9 mouse cellular contexts compared by ENCODE assay signal in the genomic region with DNA sequence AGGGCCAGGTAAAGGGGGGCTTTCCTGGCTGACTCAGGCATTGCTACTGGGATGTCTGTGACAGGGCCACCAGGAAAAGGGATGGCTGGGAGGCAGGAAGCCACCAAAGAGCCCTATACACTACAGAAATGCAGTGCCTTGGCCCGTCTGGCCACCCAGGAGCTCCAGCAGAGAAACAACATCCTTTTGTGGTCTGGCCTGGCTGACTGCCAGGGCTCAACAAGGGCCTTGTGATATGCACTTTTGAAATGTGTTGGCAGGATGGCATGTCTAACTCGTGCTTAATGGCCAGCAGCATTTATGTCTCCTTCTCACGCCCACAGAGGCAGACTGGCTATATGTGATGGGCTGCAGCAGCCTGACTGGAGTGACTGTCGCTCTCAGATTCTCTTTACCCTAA.
DNase-seq lines count a peak whose midpoint lies in the region; ATAC-seq and TF ChIP-seq lines count a peak whose summit lies in the region.
"Had no signal": no experiment of that assay in that cellular context is flagged by ENCODE, and none has a peak within 500 bp of the region (broad histone marks: within the 10 kb centered on the region; RNA-seq: fewer than 3 reads in every experiment).

No protein-coding gene starts in this region.

- no peak for TF ChIP-seq CTCF in MEL (IDR thresholded peaks at IDR 0.05 in 2 of 3, conservative IDR thresholded peaks at IDR 0.05 in 1 of 3; ENCODE audit: control insufficient read depth in 1 of 3, insufficient read depth in 1 of 3, low read depth in 2 of 3, low read length in 3 of 3, poor library complexity in 1 of 3, severe bottlenecking in 1 of 3)
- no peak for TF ChIP-seq CTCF in lung, embryonic 14.5 days (IDR thresholded peaks at IDR 0.05; ENCODE audit: low read depth)

- peak; percentile 65 for DNase-seq in layer of hippocampus, adult 11-12 months (ENCODE audit: low spot score)
- DNase-seq in layer of hippocampus, postnatal 25 days (ENCODE audit: extremely low spot score in 1 of 2, low spot score in 1 of 2): no peak
- peak; percentile 89 for DNase-seq in MEL (ENCODE audit: low read depth, low spot score)
- peak; percentile 38 for DNase-seq in embryonic facial prominence, embryonic 10.5 days (ENCODE audit: low spot score)
- DNase-seq in heart, postnatal 36 days: peak; percentile 27 to 36
- DNase-seq in lung, embryonic 14.5 days: peak; percentile 92
- peak; percentile 37 for DNase-seq in retina, embryonic 14.5 days (ENCODE audit: low spot score)
- no peak for DNase-seq in urinary bladder, adult 2 months (ENCODE audit: low spot score)

- H3K36me3 ChIP-seq in MEL (ENCODE audit: control insufficient read depth in 1 of 2, insufficient read depth in 2 of 2, low read length in 2 of 2): peaks cover 0 to 23% of the 10 kb centered on the region in 2 experiments; a peak in 2 of 4 replicates
- no peaks in the 10 kb centered on the region for H3K36me3 ChIP-seq in embryonic facial prominence, embryonic 10.5 days (replicated peaks)
- no peaks in the 10 kb centered on the region for H3K36me3 ChIP-seq in lung, embryonic 14.5 days (ENCODE audit: insufficient read depth)

- no peak overlapping the region for H3K4me3 ChIP-seq in MEL (ENCODE audit: control insufficient read depth in 1 of 2, insufficient read depth in 1 of 2, low read depth in 2 of 2, low read length in 2 of 2)
- H3K4me3 ChIP-seq in embryonic facial prominence, embryonic 10.5 days: no peak overlapping the region
- H3K4me3 ChIP-seq in lung, embryonic 14.5 days (ENCODE audit: low read depth, low read length): no peak overlapping the region

- intact Hi-C loops in heart, postnatal 36 days (cut with DNase I): loop anchor here (5.0 kb wide), 1 partner anchor 66 kb away; no protein-coding TSS in a partner anchor

- no peaks in the 10 kb centered on the region for H3K9me3 ChIP-seq in MEL (replicated peaks; ENCODE audit: insufficient read depth, low read length)
- no peaks in the 10 kb centered on the region for H3K9me3 ChIP-seq in embryonic facial prominence, embryonic 10.5 days
- H3K9me3 ChIP-seq in lung, embryonic 14.5 days (ENCODE audit: low read depth, low read length): no peaks in the 10 kb centered on the region

- no peaks in the 10 kb centered on the region for H3K27me3 ChIP-seq in MEL (ENCODE audit: control insufficient read depth in 1 of 2, insufficient read depth in 2 of 2, low read length in 2 of 2)
- no peaks in the 10 kb centered on the region for H3K27me3 ChIP-seq in embryonic facial prominence, embryonic 10.5 days (replicated peaks; ENCODE audit: low read depth, poor library complexity, severe bottlenecking)
- no peaks in the 10 kb centered on the region for H3K27me3 ChIP-seq in lung, embryonic 14.5 days (ENCODE audit: insufficient read depth, low read length)

- peak; percentile 60 to 75 for TF ChIP-seq EP300 in MEL (IDR thresholded peaks at IDR 0.05; ENCODE audit: low read depth in 1 of 2, low read length in 2 of 2)

- peak overlapping the region; percentile 52 for H3K27ac ChIP-seq in MEL (ENCODE audit: control insufficient read depth, low read depth, low read length)
- H3K27ac ChIP-seq in embryonic facial prominence, embryonic 10.5 days (replicated peaks): peak overlapping the region; percentile 57
- peak overlapping the region; percentile 61 for H3K27ac ChIP-seq in lung, embryonic 14.5 days (ENCODE audit: low read depth)
- H3K27ac ChIP-seq: macrophage had no signal

- no peak for TF ChIP-seq POLR2A in MEL (IDR thresholded peaks at IDR 0.05; ENCODE audit: control insufficient read depth in 1 of 2, insufficient read depth in 1 of 2, low read depth in 1 of 2, low read length in 2 of 2, poor library complexity in 1 of 2)

- H3K4me1 ChIP-seq in MEL (ENCODE audit: control insufficient read depth in 1 of 2, insufficient read depth in 2 of 2, low read length in 2 of 2): peaks cover 19 to 30% of the 10 kb centered on the region in 2 experiments
- peaks cover 44% of the 10 kb centered on the region for H3K4me1 ChIP-seq in embryonic facial prominence, embryonic 10.5 days
- H3K4me1 ChIP-seq in lung, embryonic 14.5 days (ENCODE audit: insufficient read depth): peaks cover 37% of the 10 kb centered on the region

- peak; percentile 83 for ATAC-seq in lung, embryonic 14.5 days (ENCODE audit: insufficient read depth)

- no peak for TF ChIP-seq RAD21 in MEL (IDR thresholded peaks at IDR 0.05; ENCODE audit: low read depth, low read length)

- H3K9ac ChIP-seq in MEL (ENCODE audit: control insufficient read depth, low read depth, low read length, poor library complexity, severe bottlenecking): no peak overlapping the region
- no peak overlapping the region for H3K9ac ChIP-seq in lung, embryonic 14.5 days

- WGBS in embryonic facial prominence, embryonic 10.5 days: 41% methylated on average over 4 of the region's 4 CpGs
- WGBS in lung, embryonic 14.5 days: 14% methylated on average over 4 of the region's 4 CpGs

- no peaks in the 10 kb centered on the region for H3K79me2 ChIP-seq in MEL (ENCODE audit: control insufficient read depth, insufficient read depth, low read length, poor library complexity)

- no peak overlapping the region for H3K4me2 ChIP-seq in lung, embryonic 14.5 days

TF ChIP-seq in MEL, 35 proteins besides CTCF, POLR2A, EP300 and RAD21:
- TF ChIP-seq MYC (IDR thresholded peaks at IDR 0.05; ENCODE audit: low read depth, low read length) (peak; percentile 64; the same call in 1 of the 2 replicates), GABPA (IDR thresholded peaks at IDR 0.05; ENCODE audit: low read depth, low read length) (no peak), MYB (IDR thresholded peaks at IDR 0.05; ENCODE audit: low read depth, low read length) (no peak), MEF2A (IDR thresholded peaks at IDR 0.05; ENCODE audit: extremely low read depth, insufficient replicate concordance, low read depth, low read length, poor library complexity, severe bottlenecking) (no peak), UBTF (IDR thresholded peaks at IDR 0.05; ENCODE audit: borderline replicate concordance, insufficient read depth, low read depth, low read length) (no peak), TAL1 (IDR thresholded peaks at IDR 0.05; ENCODE audit: low read length) (peak; percentile 31; the same call in 1 of the 2 replicates), ZMIZ1 (IDR thresholded peaks at IDR 0.05; ENCODE audit: low read depth, low read length) (no peak), KAT2A (conservative IDR thresholded peaks at IDR 0.05; ENCODE audit: low read depth, low read length) (no peak), BHLHE40 (IDR thresholded peaks at IDR 0.05; ENCODE audit: borderline replicate concordance, low read depth, low read length) (0 out of 2 replicates have a peak, but pooled peaks have one; percentile 20), ZC3H11A (IDR thresholded peaks at IDR 0.05; ENCODE audit: low read depth, low read length) (no peak), E2F4 (IDR thresholded peaks at IDR 0.05; ENCODE audit: borderline replicate concordance, low read depth, low read length) (no peak), TBP (IDR thresholded peaks at IDR 0.05; ENCODE audit: low read depth, low read length) (no peak), HCFC1 (IDR thresholded peaks at IDR 0.05; ENCODE audit: low read depth, low read length) (no peak), CHD1 (IDR thresholded peaks at IDR 0.05; ENCODE audit: low read depth, low read length) (no peak), MAFK (IDR thresholded peaks at IDR 0.05; ENCODE audit: borderline replicate concordance, low read depth, low read length) (no peak), TCF12 (IDR thresholded peaks at IDR 0.05; ENCODE audit: low read depth, low read length) (peak; percentile 54), MAZ (IDR thresholded peaks at IDR 0.05; ENCODE audit: low read depth, low read length) (no peak), USF1 (IDR thresholded peaks at IDR 0.05; ENCODE audit: low read depth, low read length) (no peak), USF2 (IDR thresholded peaks at IDR 0.05; ENCODE audit: borderline replicate concordance in 1 of 2, insufficient read depth in 1 of 2, low read depth in 1 of 2, low read length in 2 of 2) (no peak), JUND (IDR thresholded peaks at IDR 0.05; ENCODE audit: low read depth, low read length) (no peak), NELFE (IDR thresholded peaks at IDR 0.05; ENCODE audit: low read depth, low read length) (no peak), SMC3 (IDR thresholded peaks at IDR 0.05; ENCODE audit: low read depth, low read length) (no peak), GATA1 (IDR thresholded peaks at IDR 0.05; ENCODE audit: low read depth, low read length) (no peak), MAX (IDR thresholded peaks at IDR 0.05; ENCODE audit: low read length) (0 out of 2 replicates have a peak, but pooled peaks have one; percentile 42), ELF1 (IDR thresholded peaks at IDR 0.05; ENCODE audit: low read depth, low read length) (no peak), NRF1 (IDR thresholded peaks at IDR 0.05; ENCODE audit: insufficient read depth, low read depth, low read length, poor library complexity, severe bottlenecking) (no peak), POLR2AphosphoS2 (IDR thresholded peaks at IDR 0.05; ENCODE audit: low read length) (no peak), MXI1 (IDR thresholded peaks at IDR 0.05; ENCODE audit: low read depth, low read length) (peak; percentile 70), CHD2 (IDR thresholded peaks at IDR 0.05; ENCODE audit: low read length) (no peak), POLR2AphosphoS5 (IDR thresholded peaks at IDR 0.05; ENCODE audit: borderline replicate concordance, low read depth, low read length) (no peak), ZKSCAN1 (IDR thresholded peaks at IDR 0.05; ENCODE audit: low read depth, low read length) (no peak), RCOR1 (IDR thresholded peaks at IDR 0.05; ENCODE audit: low read depth, low read length) (0 out of 2 replicates have a peak, but pooled peaks have one; percentile 16), ETS1 (IDR thresholded peaks at IDR 0.05; ENCODE audit: low read depth, low read length) (peak; percentile 59), ZNF384 (IDR thresholded peaks at IDR 0.05; ENCODE audit: low read depth, low read length) (no peak), SIN3A (IDR thresholded peaks at IDR 0.05; ENCODE audit: low read length) (peak; percentile 40; the same call in 1 of the 2 replicates)

Comparison
In these comparisons a context has a peak if more than half of its experiments do, and no peak if none do; other contexts are left out.
1. DNase-seq: peak in layer of hippocampus, adult 11-12 months (single experiment), MEL (single experiment), embryonic facial prominence, embryonic 10.5 days (single experiment), heart, postnatal 36 days (2 of 2), lung, embryonic 14.5 days (single experiment) and retina, embryonic 14.5 days (single experiment); none in layer of hippocampus, postnatal 25 days (0 of 2) and urinary bladder, adult 2 months (single experiment).
2. Peak in every context shown above with its lines, with median percentiles within 50 percentile points of each other: H3K27ac ChIP-seq.